9 mouse cellular contexts compared by ENCODE assay signal in the genomic region with DNA sequence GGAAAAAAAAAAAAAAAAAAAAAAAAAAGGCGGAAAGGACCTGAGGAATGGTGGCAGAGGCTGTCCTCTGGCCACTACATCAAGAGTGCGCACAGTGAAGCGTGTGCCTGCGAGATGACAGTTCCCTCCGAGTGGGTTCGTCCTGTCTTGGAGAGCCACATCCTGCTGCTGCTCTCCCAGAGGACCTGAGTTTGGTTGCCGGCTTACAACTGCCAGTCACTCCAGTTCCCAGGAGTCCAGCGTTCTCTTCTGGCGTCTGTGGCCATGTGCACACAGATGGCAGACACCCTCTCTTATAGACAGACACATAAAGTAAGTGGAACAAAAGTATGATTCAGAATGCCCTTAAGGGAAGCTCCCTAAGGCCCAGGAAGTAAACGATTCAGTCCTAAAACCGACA. TPM values are rescaled to one million over a fixed set of nuclear protein-coding genes. Genes with fewer than 3 reads are reported as not detected.
DNase-seq lines count a peak whose midpoint lies in the region; ATAC-seq and TF ChIP-seq lines count a peak whose summit lies in the region.
"Had no signal": no experiment of that assay in that cellular context is flagged by ENCODE, and none has a peak within 500 bp of the region (broad histone marks: within the 10 kb centered on the region; RNA-seq: fewer than 3 reads in every experiment).

No protein-coding gene starts in this region.

- no peak overlapping the region for H3K4me3 ChIP-seq in hindbrain, postnatal 0 days (ENCODE audit: low read length)
- no peak overlapping the region for H3K4me3 ChIP-seq in limb, embryonic 15.5 days

- H3K9me3 ChIP-seq in hindbrain, postnatal 0 days (ENCODE audit: low read length): no peaks in the 10 kb centered on the region
- no peaks in the 10 kb centered on the region for H3K9me3 ChIP-seq in limb, embryonic 15.5 days

- 0 out of 2 replicates have a peak, but pooled peaks cover 3% of the 10 kb centered on the region for H3K4me1 ChIP-seq in hindbrain, postnatal 0 days (ENCODE audit: insufficient read depth, low read length)
- peaks cover 44% of the 10 kb centered on the region for H3K4me1 ChIP-seq in limb, embryonic 15.5 days

- ATAC-seq in hindbrain, postnatal 0 days: no peak
- no peak for ATAC-seq in limb, embryonic 15.5 days (ENCODE audit: insufficient number of reproducible peaks, low FRiP score, low TSS enrichment, low read depth)

- no peaks in the 10 kb centered on the region for H3K27me3 ChIP-seq in hindbrain, postnatal 0 days (ENCODE audit: insufficient read depth, low read length)
- H3K27me3 ChIP-seq in limb, embryonic 15.5 days: no peaks in the 10 kb centered on the region

- peak; percentile 43 to 44 for DNase-seq in heart, adult 18-20 months
- DNase-seq in heart, adult 8-10 months (ENCODE audit: low spot score): no peak
- DNase-seq in embryo, embryonic 11 days: peak; percentile 41
- DNase-seq in hindbrain, postnatal 0 days (ENCODE audit: low spot score): peak; percentile 22
- DNase-seq in thymus, postnatal 14 days: no peak
- no peak for DNase-seq in T-cell, adult 2 months (ENCODE audit: low spot score)
- no peak for DNase-seq in spleen, adult 12 weeks (ENCODE audit: low spot score)
- DNase-seq: left cerebral cortex, postnatal 4 days had no signal

- H3K4me2 ChIP-seq in hindbrain, postnatal 0 days (ENCODE audit: low read depth, low read length): no peak overlapping the region
- H3K4me2 ChIP-seq in limb, embryonic 15.5 days: peak overlapping the region; percentile 15

- TF ChIP-seq CTCF in hindbrain, postnatal 0 days (IDR thresholded peaks at IDR 0.05; ENCODE audit: low read depth): no peak

- H3K27ac ChIP-seq in hindbrain, postnatal 0 days: no peak overlapping the region
- H3K27ac ChIP-seq in limb, embryonic 15.5 days: no peak overlapping the region

- no peaks in the 10 kb centered on the region for H3K36me3 ChIP-seq in hindbrain, postnatal 0 days (ENCODE audit: insufficient read depth, low read length)
- H3K36me3 ChIP-seq in limb, embryonic 15.5 days: peaks cover 35% of the 10 kb centered on the region

- H3K9ac ChIP-seq in hindbrain, postnatal 0 days (replicated peaks; ENCODE audit: low read length): no peak overlapping the region
- no peak overlapping the region for H3K9ac ChIP-seq in limb, embryonic 15.5 days

- WGBS in hindbrain, postnatal 0 days: 35% methylated on average over 11 of the region's 11 CpGs
- 20% methylated on average over 10 of the region's 11 CpGs for WGBS in limb, embryonic 15.5 days

RNA-seq across cellular contexts. Expression of a gene that starts 27.3 kb away (rescaled TPM):
- total RNA-seq in heart, adult 18-20 months (2021): 10 to 100 TPM; 37.1 to 38.8 TPM
- total RNA-seq in heart, adult 8-10 months (2022): 10 to 100 TPM; 43.7 to 47.3 (median 46.3) TPM
- total RNA-seq in hindbrain, postnatal 0 days (2014; rRNA removed): 18.3 and 18.9 TPM in 2 replicates
- 4.8 and 5.5 TPM in 2 replicates for polyA plus RNA-seq in hindbrain, postnatal 0 days (2015; fragmentation: Nextera tagmentation; extraction: Ambion mirVana)
- 61.1 and 68.6 TPM in 2 replicates for polyA plus RNA-seq in limb, embryonic 15.5 days (2015; fragmentation: Nextera tagmentation; extraction: Ambion mirVana)

RNA-seq across cellular contexts. Expression of a gene that starts 43.8 kb away (rescaled TPM):
- total RNA-seq in heart, adult 18-20 months (2021): 1 to 10 TPM; 1.5 to 1.8 TPM
- total RNA-seq in heart, adult 8-10 months (2022): 1 to 10 TPM; 1.3 to 2.1 (median 2.0) TPM
- 32.6 and 41.3 TPM in 2 replicates for total RNA-seq in hindbrain, postnatal 0 days (2014; rRNA removed)
- polyA plus RNA-seq in hindbrain, postnatal 0 days (2015; fragmentation: Nextera tagmentation; extraction: Ambion mirVana): 27.3 and 27.6 TPM in 2 replicates
- polyA plus RNA-seq in limb, embryonic 15.5 days (2015; fragmentation: Nextera tagmentation; extraction: Ambion mirVana): 13.9 and 14.4 TPM in 2 replicates

Comparison
In these comparisons a context has a peak if more than half of its experiments do, and no peak if none do; other contexts are left out.
1. DNase-seq: peak in heart, adult 18-20 months (2 of 2), embryo, embryonic 11 days (single experiment) and hindbrain, postnatal 0 days (single experiment); none in heart, adult 8-10 months (single experiment), thymus, postnatal 14 days (single experiment), T-cell, adult 2 months (single experiment) and spleen, adult 12 weeks (single experiment).
2. RNA of a gene that starts 43.8 kb away (total RNA-seq): 32.6 to 41.3 TPM in hindbrain, postnatal 0 days; 1.3 to 2.1 TPM in heart, adult 8-10 months and 1.5 to 1.8 TPM in heart, adult 18-20 months; every median in the first group is over 10 times any median in the second.